Mouse (Mus musculus): ENCODE measurements around the gene Lao1.

- TF ChIP-seq GATA1 (IDR thresholded peaks at IDR 0.05; ENCODE audit: borderline replicate concordance, low read length) (no peak), FLI1 (IDR thresholded peaks at IDR 0.05; ENCODE audit: low read length) (no peak)
Observed at GRCm38 (mm10) chr4:118985291-118985690, 23.9 kb downstream of the Lao1 start.

All from megakaryocyte, embryonic 14.5 days (primary cell).